Mouse (Mus musculus): Measurements from ENCODE around the gene Uty. TPM values are rescaled to one million over a fixed set of nuclear protein-coding genes. Genes with fewer than 3 reads are reported as not detected.

Gene Uty
- 12.1 and 15.4 TPM in 2 replicates for polyA plus RNA-seq (2014; fragmentation: Nextera tagmentation; extraction: Ambion mirVana)

GRCm38 (mm10) chrY:1245426-1245863 is at the start of gene Uty:
Gene Uty (minus strand): TSS chrY:1245759.
- H3K27me3 ChIP-seq (ENCODE audit: control insufficient read depth, insufficient read depth, low read length) = no peaks in the 10 kb centered on the region
- peak; percentile 53 for DNase-seq (ENCODE audit: low spot score)
- H3K9ac ChIP-seq (ENCODE audit: low read length) = peak within 1 kb of the TSS; percentile 51
- peak within 1 kb of the TSS; percentile 29; the same call in 1 of the 2 replicates for H3K4me2 ChIP-seq (ENCODE audit: low read depth, low read length, severe bottlenecking)
- no peaks in the 10 kb centered on the region for H3K36me3 ChIP-seq (ENCODE audit: control insufficient read depth, insufficient read depth, low read length)
- H3K9me3 ChIP-seq (ENCODE audit: control insufficient read depth, low read length) = no peaks in the 10 kb centered on the region
- H3K27ac ChIP-seq (ENCODE audit: low read depth, low read length) = no peak within 1 kb of the TSS
- H3K4me3 ChIP-seq (ENCODE audit: low read depth, low read length) = peak within 1 kb of the TSS; percentile 38
- H3K4me1 ChIP-seq (replicated peaks; ENCODE audit: control insufficient read depth, insufficient read depth, low read length) = no peaks in the 10 kb centered on the region
- WGBS = 2% methylated on average over 21 of the region's 21 CpGs
- ATAC-seq (replicated peaks; ENCODE audit: low FRiP score) = peak; percentile 99

- Histone ChIP-seq H3K4me3 (ENCODE audit: low read depth, low read length) (no peak overlapping the region), H3K9me3 (ENCODE audit: control insufficient read depth, low read length) (no peaks in the 10 kb centered on the region), H3K27ac (ENCODE audit: low read depth, low read length) (no peak overlapping the region), H3K9ac (ENCODE audit: low read length) (no peak overlapping the region), H3K27me3 (ENCODE audit: control insufficient read depth, insufficient read depth, low read length) (no peaks in the 10 kb centered on the region), H3K36me3 (ENCODE audit: control insufficient read depth, insufficient read depth, low read length) (no peaks in the 10 kb centered on the region), H3K4me1 (replicated peaks; ENCODE audit: control insufficient read depth, insufficient read depth, low read length) (no peaks in the 10 kb centered on the region), H3K4me2 (ENCODE audit: low read depth, low read length, severe bottlenecking) (no peak overlapping the region)
- ATAC-seq (replicated peaks; ENCODE audit: low FRiP score) (no peak), DNase-seq (ENCODE audit: low spot score) (no peak)
Measured at GRCm38 (mm10) chrY:1293708-1294107, 48.1 kb upstream of the Uty start.

GRCm38 (mm10) chrY:1286171-1286795 is 40.7 kb upstream of the Uty start, which contains the start of gene Ddx3y:
Gene Ddx3y (minus strand): TSS chrY:1286629.
- no peak within 1 kb of the TSS for H3K27ac ChIP-seq (ENCODE audit: low read depth, low read length)
- no peaks in the 10 kb centered on the region for H3K4me1 ChIP-seq (replicated peaks; ENCODE audit: control insufficient read depth, insufficient read depth, low read length)
- H3K36me3 ChIP-seq (ENCODE audit: control insufficient read depth, insufficient read depth, low read length) = no peaks in the 10 kb centered on the region
- peak; percentile 69 for DNase-seq (ENCODE audit: low spot score)
- peak within 1 kb of the TSS; percentile 35 for H3K4me3 ChIP-seq (ENCODE audit: low read depth, low read length)
- H3K9ac ChIP-seq (ENCODE audit: low read length) = peak within 1 kb of the TSS; percentile 37
- no peaks in the 10 kb centered on the region for H3K27me3 ChIP-seq (ENCODE audit: control insufficient read depth, insufficient read depth, low read length)
- H3K9me3 ChIP-seq (ENCODE audit: control insufficient read depth, low read length) = no peaks in the 10 kb centered on the region
- 3% methylated on average over 31 of the region's 31 CpGs for WGBS
- ATAC-seq (replicated peaks; ENCODE audit: low FRiP score) = peak; percentile 89
- peak within 1 kb of the TSS; percentile 24; the same call in 1 of the 2 replicates for H3K4me2 ChIP-seq (ENCODE audit: low read depth, low read length, severe bottlenecking)

- Histone ChIP-seq H3K4me2 (ENCODE audit: low read depth, low read length, severe bottlenecking) (peak overlapping the region; percentile 24; the same call in 1 of the 2 replicates), H3K9me3 (ENCODE audit: control insufficient read depth, low read length) (no peaks in the 10 kb centered on the region), H3K4me3 (ENCODE audit: low read depth, low read length) (peak overlapping the region; percentile 35), H3K4me1 (replicated peaks; ENCODE audit: control insufficient read depth, insufficient read depth, low read length) (no peaks in the 10 kb centered on the region), H3K9ac (ENCODE audit: low read length) (peak overlapping the region; percentile 37), H3K36me3 (ENCODE audit: control insufficient read depth, insufficient read depth, low read length) (no peaks in the 10 kb centered on the region), H3K27ac (ENCODE audit: low read depth, low read length) (no peak overlapping the region), H3K27me3 (ENCODE audit: control insufficient read depth, insufficient read depth, low read length) (no peaks in the 10 kb centered on the region)
- DNase-seq (ENCODE audit: low spot score) (no peak), ATAC-seq (replicated peaks; ENCODE audit: low FRiP score) (0 out of 2 replicates have a peak, but pooled peaks have one; percentile 39)
- 2% methylated on average over 11 of the region's 12 CpGs for WGBS
Measured at GRCm38 (mm10) chrY:1285735-1286134, 40.2 kb upstream of the Uty start.

- no peaks in the 10 kb centered on the region for H3K27me3 ChIP-seq (ENCODE audit: control insufficient read depth, insufficient read depth, low read length)
- no peak overlapping the region for H3K4me2 ChIP-seq (ENCODE audit: low read depth, low read length, severe bottlenecking)
- no peaks in the 10 kb centered on the region for H3K36me3 ChIP-seq (ENCODE audit: control insufficient read depth, insufficient read depth, low read length)
- 36% methylated on average over 2 of the region's 6 CpGs for WGBS
- no peak overlapping the region for H3K27ac ChIP-seq (ENCODE audit: low read depth, low read length)
- H3K4me1 ChIP-seq (replicated peaks; ENCODE audit: control insufficient read depth, insufficient read depth, low read length) = no peaks in the 10 kb centered on the region
- no peak overlapping the region; the same call in 1 of the 2 replicates for H3K4me3 ChIP-seq (ENCODE audit: low read depth, low read length)
- DNase-seq (ENCODE audit: low spot score) = no peak
- no peak for ATAC-seq (replicated peaks; ENCODE audit: low FRiP score)
- no peaks in the 10 kb centered on the region for H3K9me3 ChIP-seq (ENCODE audit: control insufficient read depth, low read length)
- no peak overlapping the region for H3K9ac ChIP-seq (ENCODE audit: low read length)
Measured at GRCm38 (mm10) chrY:1246117-1246516, 558 bp upstream of the Uty start.

- Histone ChIP-seq H3K36me3 (ENCODE audit: control insufficient read depth, insufficient read depth, low read length) (no peaks in the 10 kb centered on the region), H3K9ac (ENCODE audit: low read length) (peak overlapping the region; percentile 51), H3K4me1 (replicated peaks; ENCODE audit: control insufficient read depth, insufficient read depth, low read length) (no peaks in the 10 kb centered on the region), H3K27ac (ENCODE audit: low read depth, low read length) (no peak overlapping the region), H3K4me2 (ENCODE audit: low read depth, low read length, severe bottlenecking) (peak overlapping the region; percentile 29; the same call in 1 of the 2 replicates), H3K9me3 (ENCODE audit: control insufficient read depth, low read length) (no peaks in the 10 kb centered on the region), H3K27me3 (ENCODE audit: control insufficient read depth, insufficient read depth, low read length) (no peaks in the 10 kb centered on the region), H3K4me3 (ENCODE audit: low read depth, low read length) (peak overlapping the region; percentile 38)
- 0% methylated on average over 9 of the region's 9 CpGs for WGBS
- DNase-seq (ENCODE audit: low spot score) (peak; percentile 34), ATAC-seq (replicated peaks; ENCODE audit: low FRiP score) (no peak; the same call in 1 of the 2 replicates)
Measured at GRCm38 (mm10) chrY:1244940-1245339, 619 bp downstream of the Uty start.

- Histone ChIP-seq H3K36me3 (ENCODE audit: control insufficient read depth, insufficient read depth, low read length) (no peaks in the 10 kb centered on the region), H3K27me3 (ENCODE audit: control insufficient read depth, insufficient read depth, low read length) (no peaks in the 10 kb centered on the region), H3K4me1 (replicated peaks; ENCODE audit: control insufficient read depth, insufficient read depth, low read length) (no peaks in the 10 kb centered on the region), H3K4me2 (ENCODE audit: low read depth, low read length, severe bottlenecking) (peak overlapping the region; percentile 29; the same call in 1 of the 2 replicates), H3K9ac (ENCODE audit: low read length) (no peak overlapping the region), H3K27ac (ENCODE audit: low read depth, low read length) (no peak overlapping the region), H3K9me3 (ENCODE audit: control insufficient read depth, low read length) (no peaks in the 10 kb centered on the region), H3K4me3 (ENCODE audit: low read depth, low read length) (peak overlapping the region; percentile 38)
- no peak for DNase-seq (ENCODE audit: low spot score)
- no peak for ATAC-seq (replicated peaks; ENCODE audit: low FRiP score)
- WGBS = 69% methylated on average over 5 of the region's 5 CpGs
Measured at GRCm38 (mm10) chrY:1244421-1244820, 1.1 kb downstream of the Uty start.

- 85% methylated on average over 7 of the region's 7 CpGs for WGBS
- DNase-seq (ENCODE audit: low spot score) (no peak), ATAC-seq (replicated peaks; ENCODE audit: low FRiP score) (no peak)
- Histone ChIP-seq H3K27me3 (ENCODE audit: control insufficient read depth, insufficient read depth, low read length) (no peaks in the 10 kb centered on the region), H3K9me3 (ENCODE audit: control insufficient read depth, low read length) (no peaks in the 10 kb centered on the region), H3K4me2 (ENCODE audit: low read depth, low read length, severe bottlenecking) (no peak overlapping the region), H3K4me3 (ENCODE audit: low read depth, low read length) (no peak overlapping the region), H3K27ac (ENCODE audit: low read depth, low read length) (no peak overlapping the region), H3K4me1 (replicated peaks; ENCODE audit: control insufficient read depth, insufficient read depth, low read length) (no peaks in the 10 kb centered on the region), H3K9ac (ENCODE audit: low read length) (no peak overlapping the region), H3K36me3 (ENCODE audit: control insufficient read depth, insufficient read depth, low read length) (no peaks in the 10 kb centered on the region)
Measured at GRCm38 (mm10) chrY:1220001-1220400, 25.6 kb downstream of the Uty start.

- no peaks in the 10 kb centered on the region for H3K27me3 ChIP-seq (ENCODE audit: control insufficient read depth, insufficient read depth, low read length)
- WGBS = 100% methylated on average over 1 of the region's 1 CpGs
Measured at GRCm38 (mm10) chrY:1178476-1178875, 67.1 kb downstream of the Uty start.

More at GRCm38 (mm10) chrY:1178476-1178875, 67.1 kb downstream of the Uty start:
- Histone ChIP-seq H3K4me2 (ENCODE audit: low read depth, low read length, severe bottlenecking) (no peak overlapping the region), H3K4me3 (ENCODE audit: low read depth, low read length) (no peak overlapping the region), H3K9ac (ENCODE audit: low read length) (no peak overlapping the region), H3K9me3 (ENCODE audit: control insufficient read depth, low read length) (no peaks in the 10 kb centered on the region), H3K36me3 (ENCODE audit: control insufficient read depth, insufficient read depth, low read length) (no peaks in the 10 kb centered on the region), H3K27ac (ENCODE audit: low read depth, low read length) (no peak overlapping the region), H3K4me1 (replicated peaks; ENCODE audit: control insufficient read depth, insufficient read depth, low read length) (no peaks in the 10 kb centered on the region)
- ATAC-seq (replicated peaks; ENCODE audit: low FRiP score) = no peak
- DNase-seq (ENCODE audit: low spot score) = no peak
